Mouse (Mus musculus): ENCODE data around the gene Rpl39. TPM values are rescaled to one million over a fixed set of nuclear protein-coding genes. Genes with fewer than 3 reads are reported as not detected.

Gene Rpl39
- 1,000 to 10,000 TPM; 1,325 to 1,365 TPM for total RNA-seq (2023)

DNA sequence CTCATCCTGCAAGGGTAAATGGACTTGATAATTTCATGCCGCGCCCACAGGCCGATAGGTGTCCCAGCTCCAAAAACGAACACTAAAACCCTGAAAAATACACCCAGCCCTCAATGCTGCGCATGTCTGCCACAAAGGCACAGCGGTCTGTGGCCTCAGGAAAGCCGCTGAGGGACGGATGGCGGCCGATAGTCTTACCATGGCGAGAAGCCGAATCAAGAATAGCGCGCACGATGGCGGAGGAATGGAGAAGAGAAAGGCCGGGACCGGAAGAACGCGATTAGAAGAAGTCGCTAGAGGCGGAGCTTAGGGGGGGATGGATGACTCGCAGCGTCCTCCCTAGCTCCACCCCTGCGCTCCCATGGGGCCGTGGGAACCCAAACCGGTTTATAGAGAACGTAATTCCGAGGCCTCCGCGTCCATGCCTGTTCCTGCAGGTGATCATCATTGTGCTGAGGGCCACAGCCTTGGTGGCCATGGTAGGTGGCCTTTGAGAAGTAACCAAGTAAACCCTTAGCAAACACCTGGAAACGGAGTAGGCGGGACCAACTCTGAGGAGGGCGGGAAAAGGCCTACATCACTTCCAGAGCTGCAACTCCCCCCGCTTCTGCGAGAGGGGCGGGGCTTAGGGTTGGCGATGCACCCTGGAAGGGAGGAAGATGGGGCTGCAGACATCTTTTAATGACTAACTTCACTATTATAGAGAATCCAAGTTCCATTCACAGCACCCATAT, at the start of gene Rpl39:
TSS of gene Rpl39 (minus strand) at position 476 of the 734 bp plus-strand sequence.

DNA sequence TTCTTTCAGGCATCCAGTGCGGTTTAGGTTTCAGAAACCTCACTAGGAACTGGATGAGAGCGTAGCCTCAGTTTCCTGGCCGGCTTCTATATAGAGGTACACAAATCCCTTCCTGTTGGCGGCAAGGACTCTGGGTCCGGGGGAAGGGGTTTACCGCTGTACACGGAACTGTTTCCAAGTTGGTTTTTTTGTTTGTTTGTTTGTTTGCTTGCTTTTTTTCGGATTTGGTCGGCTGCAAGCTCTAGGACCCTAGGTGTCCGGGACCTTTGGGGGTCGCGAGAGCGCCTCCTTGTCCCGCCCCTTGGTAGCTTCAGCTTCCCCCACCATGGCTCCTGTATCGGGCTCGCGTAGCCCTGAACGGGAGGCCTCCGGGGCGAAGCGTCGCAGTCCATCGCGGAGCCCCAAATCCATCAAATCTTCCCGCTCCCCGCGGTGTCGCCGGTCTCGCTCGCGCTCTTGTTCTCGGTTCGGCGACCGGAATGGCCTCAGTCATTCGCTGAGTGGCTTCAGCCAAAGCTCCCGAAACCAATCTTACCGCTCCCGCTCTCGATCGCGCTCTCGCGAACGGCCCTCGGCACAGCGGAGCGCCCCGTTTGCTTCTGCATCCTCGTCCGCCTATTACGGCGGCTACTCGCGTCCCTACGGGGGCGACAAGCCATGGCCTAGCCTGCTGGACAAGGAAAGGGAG, 41.6 kb upstream of the Rpl39 start, which contains the start of gene Nkap:
TSS of gene Nkap (plus strand) at position 125 of the 688 bp plus-strand sequence.

DNA sequence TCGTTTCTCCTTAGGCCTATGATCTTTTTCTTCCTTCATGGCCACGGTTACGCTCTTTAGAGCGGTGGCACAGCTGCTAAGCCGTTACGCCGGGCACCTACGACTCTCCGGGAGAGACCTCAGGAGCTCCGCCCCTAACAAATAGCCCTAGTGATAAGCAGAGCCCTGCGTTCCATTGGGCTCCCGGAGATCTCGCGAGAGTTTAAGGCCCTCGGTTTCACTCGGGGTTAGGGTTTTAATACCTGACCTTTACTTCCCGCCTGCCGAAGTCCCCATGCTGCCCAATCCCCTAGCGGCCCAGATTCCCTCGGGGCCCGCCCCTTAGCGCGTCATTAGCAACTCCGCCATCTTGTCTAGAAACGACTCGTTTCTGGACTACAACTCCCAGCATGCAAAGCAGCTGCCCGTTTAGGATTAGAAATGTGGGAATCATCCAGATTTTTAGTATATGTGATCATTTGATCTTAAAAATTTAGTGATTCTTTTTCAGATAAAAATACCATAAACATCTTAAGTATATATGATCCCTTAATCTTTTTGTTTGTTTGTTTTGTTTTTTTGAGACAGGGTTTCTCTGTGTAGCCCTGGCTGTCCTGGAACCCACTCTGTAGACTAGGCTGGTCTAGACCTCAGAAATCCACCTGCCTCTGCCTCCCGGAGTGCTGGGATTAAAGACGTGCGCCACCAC, 25.1 kb upstream of the Rpl39 start, which contains the start of gene Upf3b:
TSS of gene Upf3b (minus strand) at position 130 of the 688 bp plus-strand sequence.

DNA sequence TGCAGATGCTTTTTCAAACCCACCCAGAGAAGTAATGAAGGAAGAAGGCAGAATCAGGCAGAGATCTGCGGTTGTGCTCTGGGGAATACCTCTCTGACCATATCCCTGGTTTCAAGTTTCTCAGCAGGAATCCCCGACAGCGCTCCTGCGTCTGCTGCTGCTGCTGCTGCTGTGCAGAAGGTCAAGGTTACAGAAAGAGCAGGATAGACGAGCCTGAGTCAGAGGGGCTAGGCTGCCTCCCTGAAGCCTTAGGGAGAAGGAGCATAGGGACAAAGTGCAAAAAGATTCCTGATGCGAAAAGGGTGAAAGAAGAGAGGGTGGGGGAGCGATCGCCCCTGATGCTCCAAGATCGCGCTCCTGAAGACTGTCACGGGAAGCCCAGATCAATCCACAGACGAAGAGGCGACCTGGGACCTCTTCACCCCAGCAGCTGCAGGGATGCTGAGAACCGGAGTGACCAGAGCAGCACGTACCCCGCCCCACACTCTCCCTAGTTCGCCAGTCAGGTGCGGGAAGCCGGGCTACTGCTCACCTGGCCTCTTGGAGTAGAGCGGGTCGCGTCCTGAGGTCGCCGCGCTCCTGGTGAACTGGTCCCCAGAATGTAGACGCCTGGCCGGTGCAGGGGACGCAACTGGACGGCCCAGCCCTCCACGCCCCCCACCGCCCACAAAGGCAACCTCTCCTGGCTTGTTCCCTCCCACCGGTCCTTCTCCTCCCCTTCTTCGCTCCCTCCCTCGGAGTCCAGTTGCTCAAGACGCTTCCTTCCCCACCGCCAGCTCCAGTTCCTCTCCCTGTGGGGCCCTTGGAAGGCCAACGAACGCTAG, 36.9 kb downstream of the Rpl39 start, which contains the start of gene Sowahd:
TSS of gene Sowahd (plus strand) at position 780 of the 824 bp plus-strand sequence.

Other genes starting within 250 kb of the Rpl39 start
- 10 to 100 TPM; 67.4 to 81.5 TPM for gene Ube2a, start 211.5 kb downstream of the Rpl39 start, total RNA-seq (2023)
- 10 to 100 TPM; 35.8 to 44.4 TPM for gene C330007P06Rik, start 211.3 kb downstream of the Rpl39 start, total RNA-seq (2023)
- gene Nkrf, start 182.5 kb downstream of the Rpl39 start, total RNA-seq (2023): 10 to 100 TPM; 13.0 to 13.3 TPM
- 100 to 1,000 TPM; 100 to 126 TPM for gene Sept6, start 93.6 kb downstream of the Rpl39 start, total RNA-seq (2023)
- not detected for gene Sowahd, start 36.6 kb downstream of the Rpl39 start, total RNA-seq (2023)
- 10 to 100 TPM; 54.1 to 55.9 TPM for gene Upf3b, start 24.9 kb upstream of the Rpl39 start, total RNA-seq (2023)
- 10 to 100 TPM; 18.8 to 20.2 TPM for gene Nkap, start 41.4 kb upstream of the Rpl39 start, total RNA-seq (2023)
- gene Akap14, start 83.4 kb upstream of the Rpl39 start, total RNA-seq (2023): not detected
- gene Ndufa1, start 105.8 kb upstream of the Rpl39 start, total RNA-seq (2023): 10 to 100 TPM; 83.4 to 91.6 TPM
- gene Rnf113a1, start 105.8 kb upstream of the Rpl39 start, total RNA-seq (2023): 1 to 10 TPM; 1.5 to 2.2 TPM
- gene Gm9, start 125.6 kb upstream of the Rpl39 start, total RNA-seq (2023): not detected
- not detected for gene Rhox1, start 136.9 kb upstream of the Rpl39 start, total RNA-seq (2023)
- gene Rhox2a, start 159.6 kb upstream of the Rpl39 start, total RNA-seq (2023): not detected
- not detected for gene Rhox3a, start 164.5 kb upstream of the Rpl39 start, total RNA-seq (2023)
- not detected for gene Rhox4a, start 179.9 kb upstream of the Rpl39 start, total RNA-seq (2023)